Mouse (Mus musculus): ENCODE results near the gene Ttpal.
A peak's percentile ranks its signal among the peaks of the same experiment; 100 is the strongest.
"Not testable (repeated sequence)": the region's sequence is repeated elsewhere in the genome, so short reads cannot be mapped to it uniquely, and the experiment has no call there.

Ttpal gene

GRCm38 (mm10) chr2:163621401-163621800, 19.3 kb downstream of the Ttpal start:
- not testable (repeated sequence) for DNase-seq (ENCODE audit: low spot score in 2 of 2)

DNA sequence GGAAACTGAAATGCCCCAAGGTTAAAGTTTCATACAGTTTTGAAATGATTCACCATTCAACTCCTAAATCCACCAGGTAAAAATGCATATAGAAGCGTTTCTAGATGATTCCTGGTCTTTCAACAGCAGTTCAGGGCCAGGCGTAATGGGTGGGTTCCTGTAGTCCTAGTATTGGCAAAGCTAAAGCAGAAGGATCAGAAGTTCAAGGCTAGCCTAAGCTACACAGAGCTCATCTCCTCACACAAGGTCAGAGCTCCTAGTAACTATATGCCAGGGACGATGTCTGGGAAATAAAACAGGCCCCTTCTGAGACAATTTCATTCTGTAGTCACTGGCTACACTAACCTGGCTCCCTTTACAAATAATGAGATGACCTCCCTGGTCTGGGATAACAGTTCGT, 29.1 kb downstream of the Ttpal start:
- no peak for DNase-seq (ENCODE audit: low spot score in 2 of 2)

DNA sequence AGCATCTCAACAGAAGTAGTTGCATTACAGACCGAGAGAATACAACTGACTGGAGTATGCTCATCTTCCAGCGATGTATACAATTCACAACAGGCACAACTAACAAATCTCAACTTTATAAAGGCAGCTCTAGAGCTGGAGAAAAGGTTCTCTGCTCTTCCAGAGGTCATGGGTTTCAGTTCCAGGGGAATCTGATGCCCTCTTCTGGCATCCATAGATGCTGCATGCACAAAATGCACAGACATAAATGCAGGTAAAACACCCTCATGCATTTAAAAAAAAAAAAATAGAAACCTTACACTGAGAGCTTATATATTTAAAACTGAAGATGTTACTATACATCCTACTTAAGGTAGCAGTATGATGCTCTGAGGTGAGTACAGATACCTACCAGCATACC, 29.6 kb downstream of the Ttpal start:
- DNase-seq (ENCODE audit: low spot score in 2 of 2), result no peak

- no peak for DNase-seq (ENCODE audit: low spot score in 2 of 2)
These were observed 32.1 kb downstream of the Ttpal start for GRCm38 (mm10) chr2:163634211-163634610.

GRCm38 (mm10) chr2:163636057-163636456, 33.9 kb downstream of the Ttpal start:
- DNase-seq (ENCODE audit: low spot score in 2 of 2), result no peak

GRCm38 (mm10) chr2:163637655-163638266, 35.6 kb downstream of the Ttpal start:
- no peak for DNase-seq (ENCODE audit: low spot score in 2 of 2)

GRCm38 (mm10) chr2:163640493-163640892, 38.4 kb downstream of the Ttpal start:
- no peak for DNase-seq (ENCODE audit: low spot score in 2 of 2)

- DNase-seq (ENCODE audit: low spot score in 2 of 2), result no peak
These were observed 39.6 kb downstream of the Ttpal start for GRCm38 (mm10) chr2:163641681-163642080.

GRCm38 (mm10) chr2:163642685-163643575, 40.8 kb downstream of the Ttpal start:
- DNase-seq (ENCODE audit: low spot score in 2 of 2), result peak in 1 of 2 experiments; percentile 28

- DNase-seq (ENCODE audit: low spot score in 2 of 2), result no peak
These were observed 41.5 kb downstream of the Ttpal start for GRCm38 (mm10) chr2:163643576-163643971.

GRCm38 (mm10) chr2:163644047-163644446, 41.9 kb downstream of the Ttpal start:
- DNase-seq (ENCODE audit: low spot score in 2 of 2), result no peak

DNA sequence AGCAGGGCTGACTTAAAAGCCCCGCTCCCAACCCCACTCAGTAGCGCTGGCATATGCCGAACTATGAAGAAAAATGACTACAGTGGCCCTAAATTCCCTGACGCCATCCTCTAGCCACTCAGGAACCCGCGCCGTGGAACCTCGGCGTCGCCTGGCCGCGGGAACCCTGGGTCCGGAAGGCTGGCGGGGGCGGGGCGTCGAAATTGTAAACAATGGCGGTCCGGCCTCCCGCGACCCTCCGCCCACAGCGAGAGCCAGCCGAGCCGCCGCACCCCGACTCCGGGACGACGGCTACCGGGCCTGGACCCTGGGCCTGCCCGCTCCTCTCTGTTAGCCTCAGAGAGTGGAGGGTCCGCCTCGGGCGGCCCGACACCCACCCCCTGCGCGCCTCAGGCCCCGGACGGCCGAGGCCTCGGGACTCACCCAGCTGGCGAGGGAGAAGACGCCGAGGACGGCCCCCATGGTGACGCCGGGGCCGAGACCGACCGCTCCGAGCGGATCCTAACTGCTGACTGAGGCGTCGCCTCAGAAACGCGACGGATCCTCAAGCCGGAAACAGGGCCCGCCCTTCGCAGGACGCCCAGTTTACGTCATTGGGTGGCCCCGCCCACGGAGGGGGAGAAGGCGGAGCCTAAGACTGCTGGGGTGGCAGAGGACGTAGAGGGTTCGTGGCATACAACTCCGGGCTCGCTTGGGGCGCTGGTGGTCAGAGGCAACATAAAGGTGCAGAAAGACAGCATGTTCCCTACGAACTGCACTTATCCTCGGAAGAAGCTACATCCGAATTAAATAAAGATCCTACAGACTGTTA, 42.7 kb downstream of the Ttpal start, which contains the start of gene Serinc3:
TSS of gene Serinc3 (minus strand) at position 557 of the 811 bp plus-strand sequence.
- DNase-seq (ENCODE audit: low spot score in 2 of 2), result peak; percentile 99 to 100

DNA sequence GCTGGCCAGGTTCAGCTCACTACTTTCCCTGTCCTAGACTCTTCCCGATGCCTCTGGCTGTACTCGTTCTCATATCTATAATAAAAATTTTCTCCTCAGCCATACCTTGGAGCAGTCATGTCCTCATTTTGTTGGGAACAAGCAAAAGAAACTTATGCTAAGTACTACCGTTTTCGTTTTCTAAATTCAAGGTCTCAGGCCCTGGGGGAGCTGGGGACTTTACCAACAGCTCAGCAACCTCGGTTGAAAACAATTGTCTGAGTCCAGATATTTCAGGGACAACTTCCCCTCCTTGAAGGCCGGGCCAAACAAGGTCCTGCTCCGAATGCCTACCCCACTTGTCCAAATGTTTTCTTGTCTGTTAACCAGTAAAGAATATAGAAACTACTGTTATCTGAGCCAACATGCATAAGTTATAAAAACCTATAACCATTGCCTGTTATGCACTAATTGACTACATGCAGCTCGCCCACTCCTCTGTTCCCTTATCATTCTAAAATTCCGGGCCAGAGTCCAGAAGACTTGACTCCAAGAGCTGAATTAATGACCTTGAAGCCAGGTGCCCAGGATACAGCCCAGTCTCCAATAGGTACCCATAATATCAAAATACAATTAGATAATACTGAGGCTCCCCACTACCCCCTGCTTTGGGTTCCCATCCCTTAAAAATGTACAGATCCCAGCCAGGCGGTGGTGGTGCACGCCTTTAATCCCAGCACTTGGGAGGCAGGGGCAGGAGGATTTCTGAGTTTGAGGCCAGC, 43.8 kb downstream of the Ttpal start:
- no peak for DNase-seq (ENCODE audit: low spot score in 2 of 2)

GRCm38 (mm10) chr2:163646461-163647080, 44.5 kb downstream of the Ttpal start:
- no peak for DNase-seq (ENCODE audit: low spot score in 2 of 2)

GRCm38 (mm10) chr2:163655699-163656098, 53.6 kb downstream of the Ttpal start:
- DNase-seq (ENCODE audit: low spot score in 2 of 2), result not testable (repeated sequence)

DNA sequence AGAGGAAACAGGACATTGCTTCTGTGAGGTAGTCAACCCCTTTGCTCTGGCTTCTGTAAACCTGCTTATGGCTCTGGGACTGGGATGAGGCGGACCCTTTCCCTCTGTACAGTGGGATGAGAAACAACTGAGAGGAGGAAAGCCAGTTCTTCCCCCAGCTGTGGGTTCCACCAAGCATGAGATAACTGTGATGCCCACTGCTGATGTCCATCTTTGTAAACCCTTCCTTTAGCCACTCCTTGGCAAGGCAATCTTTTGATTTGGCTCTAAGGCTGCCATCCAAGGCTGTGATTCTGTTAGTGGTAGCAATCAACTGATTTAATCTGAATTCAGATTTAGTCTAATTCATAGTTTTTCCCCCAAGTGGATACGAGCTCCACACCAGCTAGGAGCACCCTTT, 55.4 kb downstream of the Ttpal start:
- DNase-seq (ENCODE audit: low spot score in 2 of 2), result no peak

- peak; percentile 71 to 81 for DNase-seq (ENCODE audit: low spot score in 2 of 2)
These were observed 56.1 kb downstream of the Ttpal start, which contains the start of gene Pkig for GRCm38 (mm10) chr2:163657975-163658886. TSS of gene Pkig (plus strand) at chr2:163658386.

DNA sequence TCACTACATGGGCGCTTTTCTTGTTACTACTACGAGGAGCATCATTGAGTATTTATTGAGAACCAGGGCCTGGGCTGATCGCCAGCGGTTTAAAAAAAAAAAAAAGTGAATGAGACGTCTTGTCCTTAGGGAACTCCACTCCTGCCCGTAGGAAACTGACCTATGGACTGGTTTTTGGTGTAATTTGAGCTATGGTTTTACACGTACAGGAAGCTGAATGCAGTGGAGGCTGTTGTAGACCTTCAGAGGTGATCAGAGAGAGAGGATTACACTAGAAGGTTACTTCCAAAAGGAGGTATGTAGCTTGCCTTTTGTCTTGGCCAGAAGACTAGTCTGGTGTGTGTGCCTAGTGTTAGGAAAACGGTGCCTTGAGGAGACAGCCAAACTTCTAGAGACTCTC, 56.8 kb downstream of the Ttpal start:
- no peak for DNase-seq (ENCODE audit: low spot score in 2 of 2)

DNA sequence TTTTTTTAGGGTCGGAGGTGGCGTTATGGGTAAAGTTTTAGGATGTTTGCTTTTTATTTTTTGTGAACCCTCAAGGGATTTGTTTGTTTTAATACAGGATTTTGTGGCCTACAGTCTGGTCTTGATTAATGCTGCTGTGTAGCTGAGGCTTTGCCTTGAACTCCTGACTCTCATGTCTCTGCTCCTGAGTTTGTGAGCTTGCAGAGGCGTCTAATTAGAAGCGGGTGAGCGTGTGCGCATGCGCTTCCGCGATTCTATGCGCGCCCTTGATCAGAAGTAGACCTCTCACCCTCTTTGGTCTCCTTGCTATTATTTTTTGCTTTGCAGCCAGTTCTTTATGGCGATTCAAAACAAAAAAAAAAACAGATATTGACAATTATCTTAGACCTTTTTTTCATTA, 57.3 kb downstream of the Ttpal start:
- no peak for DNase-seq (ENCODE audit: low spot score in 2 of 2)

Data from urinary bladder, adult 18-20 months (tissue).